Mouse (Mus musculus) embryonic fibroblast, embryonic 13.5 days (primary cell): ENCODE results near the gene Arl5c.

Experiments used
- CTCF ChIP-seq: IDR thresholded peaks from 2 replicates; pipeline ENCODE4 v1.5.1; 2011; ENCODE audit warnings: mild to moderate bottlenecking, control low read depth, low read length, moderate library complexity, borderline replicate concordance; ENCODE audit not compliant: insufficient read depth
- POLR2A ChIP-seq: IDR thresholded peaks from 2 replicates; pipeline ENCODE4 v1.6.1; 2011; ENCODE audit warnings: low read depth, mild to moderate bottlenecking, control low read depth, low read length, moderate library complexity

DNA sequence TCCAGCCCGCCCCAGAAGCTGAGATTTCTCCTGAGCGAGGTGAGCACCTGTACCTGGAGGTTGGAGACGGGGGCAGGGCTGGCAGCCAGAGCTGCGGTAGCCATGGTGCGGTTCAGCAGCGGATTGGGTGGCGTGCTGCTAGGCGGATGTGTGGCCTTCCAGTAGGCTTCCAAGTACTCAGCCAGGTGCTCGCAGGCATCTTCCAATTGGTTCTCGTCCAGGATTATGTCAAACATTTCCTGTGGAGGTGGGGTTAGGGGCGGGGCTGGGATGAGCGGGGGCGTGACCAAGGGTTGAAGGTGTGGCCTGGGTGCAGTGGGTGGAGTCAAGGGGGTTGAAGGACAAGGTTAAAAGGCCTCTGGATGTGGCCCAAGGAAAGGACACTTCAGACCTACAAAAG, 9.1 kb upstream of the Arl5c start:
- no peak for TF ChIP-seq POLR2A
- no peak for TF ChIP-seq CTCF
